Mouse (Mus musculus) Patski (cell line): ENCODE results near the gene Prl7c1. TPM values are rescaled to one million over a fixed set of nuclear protein-coding genes. Genes with fewer than 3 reads are reported as not detected.
A peak's percentile ranks its signal among the peaks of the same experiment; 100 is the strongest.
"Not testable (repeated sequence)": the region's sequence is repeated elsewhere in the genome, so short reads cannot be mapped to it uniquely, and the experiment has no call there.

Source experiments
- ATAC-seq: fragments of 100-300 bp; one replicate; pipeline ENCODE4 v1.8.0; 2021
- CTCF ChIA-PET: fragments of 350-600 bp; sonication (Branson Sonifier 250); formaldehyde crosslinking; loops from one replicate; lab custom pipeline; 2022; ENCODE audit warnings: inconsistent platforms; lab: Charles Lee
- POLR2A ChIA-PET: fragments of 350-600 bp; sonication (Branson Sonifier 250); formaldehyde crosslinking; loops from one replicate; lab custom pipeline; 2022; ENCODE audit warnings: antibody characterized with exemption, inconsistent platforms; lab: Charles Lee
- DNase-seq: peaks from one replicate; pipeline ENCODE4 v3.0.0-alpha.2; 2011; ENCODE audit warnings: low read depth, low spot score
- H3K27me3 ChIP-seq: fragments of 371-371 bp; one replicate; pipeline ENCODE4 v1.5.1; 2021
- CTCF ChIP-seq: fragments of 100-300 bp; IDR thresholded peaks from one replicate; pipeline ENCODE4 v1.5.1; 2021
- in situ Hi-C: fragments of 300-500 bp; cut with MboI; formaldehyde crosslinking; loops from 3 replicates; pipeline ENCODE4 v1.11.1; 2018; ENCODE audit warnings: low pct_unique_long_range_greater_than_20kb, mixed read lengths
- polyA plus RNA-seq: library from polyadenylated mRNA; unstranded; gene quantifications from one replicate; pipeline ENCODE4 v1.2.3, GENCODE M21; 2021

Gene Prl7c1
- not detected for polyA plus RNA-seq

DNA sequence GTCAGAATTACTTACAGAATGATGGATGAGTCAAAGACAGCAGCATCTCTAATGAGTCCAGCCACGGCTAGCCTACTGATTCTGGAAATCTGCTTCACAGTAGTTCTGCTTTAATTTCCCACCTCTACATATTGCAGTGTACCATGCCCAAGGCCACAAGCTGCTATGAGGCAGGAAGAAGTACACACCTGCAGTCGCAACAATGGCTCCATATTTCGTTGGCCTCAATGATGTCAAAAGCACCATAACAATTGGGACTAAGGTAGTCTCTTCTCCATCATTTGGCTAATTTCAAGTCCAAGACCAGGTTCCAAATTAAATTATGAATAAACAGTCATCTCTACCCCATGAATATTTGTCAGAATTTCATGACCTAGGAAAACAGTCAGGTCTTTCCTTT, at the start of gene Prl7c1:
Gene Prl7c1, minus strand, starts transcription at position 101 of the 400 bp plus-strand sequence.
- POLR2A ChIA-PET, H3K27me3 ChIP-seq, DNase-seq, CTCF ChIA-PET, in situ Hi-C loops, ATAC-seq: not testable (repeated sequence)

DNA sequence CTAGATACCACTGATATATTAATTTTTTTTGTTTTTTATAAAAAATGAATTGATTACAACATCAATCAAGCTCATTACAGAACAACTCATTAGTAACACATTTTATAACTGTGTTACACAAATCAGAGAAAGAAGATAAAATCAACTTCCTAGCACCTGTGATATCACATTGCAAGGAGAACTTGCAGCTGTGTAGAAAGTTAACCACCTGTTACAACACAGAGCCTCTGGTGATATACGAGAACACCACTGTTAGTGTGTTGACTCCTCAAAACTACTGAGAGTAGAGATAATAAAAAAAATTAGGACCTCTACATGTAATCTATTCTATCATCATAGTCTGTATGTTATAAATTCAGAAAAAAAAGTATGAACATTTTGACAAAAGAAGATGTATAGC, 22.2 kb upstream of the Prl7c1 start:
- TF ChIP-seq CTCF: no peak
- in situ Hi-C loops: no loop called here
- no peak for DNase-seq

DNA sequence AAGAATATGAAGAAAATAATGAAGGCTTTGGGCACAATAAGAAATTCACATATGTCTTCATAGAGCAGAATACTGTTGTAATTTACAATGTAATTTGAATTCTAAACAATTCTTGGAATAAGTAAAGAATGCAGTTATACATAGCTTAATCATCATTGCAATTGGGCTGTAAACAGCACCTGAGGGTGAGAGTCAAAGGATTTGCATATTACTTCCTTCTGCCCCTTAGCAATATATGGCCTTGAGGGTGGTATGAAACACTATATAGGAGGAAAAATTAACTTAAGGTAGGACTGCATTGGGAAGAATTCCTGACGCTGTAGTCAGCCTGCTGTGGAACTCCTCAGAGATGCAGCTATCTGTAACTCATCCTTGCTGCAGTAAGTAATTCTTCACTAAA, 20.8 kb upstream of the Prl7c1 start, which contains the start of gene Prl2a1:
Gene Prl2a1, plus strand, starts transcription at position 301 of the 400 bp plus-strand sequence.
- no peaks in the 10 kb centered on the region for H3K27me3 ChIP-seq
- ChIA-PET CTCF (no interaction called here), POLR2A (no interaction called here)
- in situ Hi-C loops: no loop called here
- DNase-seq: no peak
- no peak for ATAC-seq
- no peak for TF ChIP-seq CTCF

More for the DNA sequence above, 22.2 kb upstream of the Prl7c1 start:
- POLR2A ChIA-PET: no interaction called here
- no peaks in the 10 kb centered on the region for H3K27me3 ChIP-seq
- ATAC-seq: no peak
- CTCF ChIA-PET: interaction anchor here (1.1 kb wide), 1 partner anchor 10 kb away, joined by 3 read pairs; no protein-coding TSS in a partner anchor

DNA sequence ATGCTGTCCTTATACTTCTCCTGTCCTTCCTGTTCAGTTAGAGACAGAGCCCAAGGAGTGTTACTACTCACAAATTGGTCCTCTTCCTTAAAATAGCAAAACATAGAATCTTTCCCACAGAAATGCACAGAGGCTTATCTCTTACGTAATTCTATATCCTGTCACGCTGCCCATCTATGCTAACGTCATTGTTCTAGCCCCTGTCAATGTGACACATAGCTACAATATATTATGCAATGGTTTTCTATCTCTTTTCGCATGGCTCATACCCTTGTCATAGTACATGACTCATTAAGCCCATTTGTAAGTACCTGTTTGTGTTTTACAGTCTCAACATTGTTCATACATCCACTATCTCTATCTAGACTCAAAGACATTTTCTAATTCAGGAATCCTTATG, 18.7 kb upstream of the Prl7c1 start:
- in situ Hi-C loops: no loop called here
- POLR2A ChIA-PET: no interaction called here
- CTCF ChIA-PET: interaction anchor here (1.0 kb wide), 1 partner anchor 11 kb away, joined by 3 read pairs; no protein-coding TSS in a partner anchor
- no peak for TF ChIP-seq CTCF
- ATAC-seq (no peak), DNase-seq (no peak)
- no peaks in the 10 kb centered on the region for H3K27me3 ChIP-seq

DNA sequence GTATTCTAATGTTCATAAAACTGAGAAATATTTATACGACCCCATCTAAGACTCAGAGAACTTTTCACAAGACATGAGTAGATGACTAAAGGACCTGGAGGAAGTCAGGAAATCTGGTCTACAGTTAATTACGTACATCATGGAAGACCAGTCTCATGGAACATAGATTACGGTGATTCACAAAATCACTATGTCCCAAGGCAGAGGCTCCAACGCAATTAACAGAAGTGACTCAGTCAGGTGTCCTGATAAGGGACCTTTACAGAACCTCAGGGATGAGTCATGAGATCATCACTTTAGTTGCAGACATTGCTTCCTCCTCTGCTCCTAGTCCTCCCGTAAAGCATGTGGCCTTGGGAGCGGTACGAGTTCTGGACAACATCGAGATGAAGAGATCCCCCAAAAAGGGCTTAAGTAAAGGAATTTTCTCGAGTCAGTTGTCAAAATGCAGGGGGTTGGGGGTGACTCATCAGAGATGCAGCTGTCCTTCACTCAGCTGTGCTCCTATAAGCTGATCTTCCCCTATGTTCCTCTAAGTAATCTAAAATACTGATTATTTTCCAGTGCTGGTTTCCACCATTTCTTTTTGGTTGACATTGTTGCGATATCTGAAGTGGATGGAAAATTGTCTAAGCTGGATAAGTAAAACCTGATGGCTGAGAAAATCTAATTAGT, 46.0 kb downstream of the Prl7c1 start:
- no peak for TF ChIP-seq CTCF
- ATAC-seq: peak; percentile 95
- ChIA-PET CTCF (no interaction called here), POLR2A (no interaction called here)
- peak; percentile 15 for DNase-seq
- H3K27me3 ChIP-seq: no peaks in the 10 kb centered on the region
- in situ Hi-C loops: no loop called here

DNA sequence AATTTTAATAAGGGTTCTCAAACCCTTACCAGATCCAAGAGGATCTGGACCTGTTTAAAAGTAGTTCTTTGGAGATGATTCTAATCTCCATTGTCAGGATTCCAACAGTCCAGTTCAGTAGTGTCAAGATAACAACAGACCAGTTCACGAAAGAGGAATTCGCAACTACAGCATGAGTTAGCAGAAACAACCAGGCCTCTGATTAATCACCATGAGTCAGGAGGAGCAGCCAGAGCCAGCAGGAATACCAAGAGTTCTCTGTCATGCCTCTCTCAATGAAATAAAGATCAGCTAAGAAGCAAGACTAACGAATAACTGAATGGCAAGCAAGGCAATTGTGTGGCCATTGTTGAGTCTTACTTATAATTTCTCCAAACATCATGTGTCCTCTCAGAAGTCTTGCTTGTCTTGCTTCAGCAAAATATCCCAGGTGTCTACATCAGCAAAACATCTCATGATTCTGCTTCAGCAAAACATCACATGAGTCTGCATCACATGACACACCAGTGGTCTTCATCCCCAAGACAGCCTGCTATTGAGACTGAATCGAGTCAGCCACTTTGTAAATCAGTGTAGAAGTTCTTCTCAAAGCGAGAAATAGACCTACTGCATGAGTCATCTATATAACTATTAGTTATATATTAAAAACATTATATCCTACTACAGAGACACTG, 50.2 kb downstream of the Prl7c1 start:
- POLR2A ChIA-PET, DNase-seq, H3K27me3 ChIP-seq, CTCF ChIA-PET, in situ Hi-C loops: not testable (repeated sequence)
- ATAC-seq: peak; percentile 47

DNA sequence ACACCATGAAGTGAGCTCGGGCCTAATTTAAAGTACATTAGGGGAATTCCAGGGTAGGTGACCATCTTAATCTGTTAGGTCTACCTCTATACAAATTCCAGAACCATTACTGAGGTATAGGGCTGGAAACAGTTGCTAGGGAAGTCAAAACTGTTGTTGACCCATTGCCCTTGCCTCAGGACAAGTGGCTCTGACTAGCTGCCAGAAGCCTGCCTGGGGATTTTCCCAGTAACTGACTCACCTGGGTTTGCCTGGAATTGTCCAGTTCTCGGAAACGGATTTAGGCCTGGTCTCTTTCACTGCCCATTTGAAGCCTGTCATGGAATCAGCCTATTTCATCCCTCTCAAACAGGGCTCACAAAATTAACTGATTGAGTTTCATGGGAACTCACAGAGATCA, 55.5 kb downstream of the Prl7c1 start:
- H3K27me3 ChIP-seq, DNase-seq, POLR2A ChIA-PET, CTCF ChIA-PET, in situ Hi-C loops: not testable (repeated sequence)
- ATAC-seq: peak; percentile 67

Other genes starting within 250 kb of the Prl7c1 start
- gene Prl8a9, start 216.2 kb downstream of the Prl7c1 start, polyA plus RNA-seq: not detected
- not detected for gene Prl8a1, start 198.6 kb downstream of the Prl7c1 start, polyA plus RNA-seq
- gene Prl7b1, start 170.2 kb downstream of the Prl7c1 start, polyA plus RNA-seq: not detected
- 0.31 TPM for gene Prl7a1, start 138.3 kb downstream of the Prl7c1 start, polyA plus RNA-seq
- gene Prl7a2, start 112.8 kb downstream of the Prl7c1 start, polyA plus RNA-seq: 0.13 TPM
- gene Prl7d1, start 64.1 kb downstream of the Prl7c1 start, polyA plus RNA-seq: not detected
- gene Prl2a1, start 20.9 kb upstream of the Prl7c1 start, polyA plus RNA-seq: not detected
- not detected for gene Prl2c1, start 68.5 kb upstream of the Prl7c1 start, polyA plus RNA-seq
- gene Prl4a1, start 235.4 kb upstream of the Prl7c1 start, polyA plus RNA-seq: not detected